ENCODE assay signal across 8 mouse cellular contexts in genomic region chr12:39956396-39956795, GRCm38 (mm10).
DNase-seq lines count a peak whose midpoint lies in the region; ATAC-seq and TF ChIP-seq lines count a peak whose summit lies in the region.

No protein-coding gene starts in this region.

- peak; percentile 75 for ATAC-seq in cerebellum, adult (ENCODE audit: insufficient number of reproducible peaks, low FRiP score, low TSS enrichment)
- ATAC-seq in midbrain, embryonic 11.5 days (ENCODE audit: low FRiP score), result peak; percentile 98
- ATAC-seq in megakaryocyte-erythroid progenitor cell, adult 5-6 weeks (replicated peaks; ENCODE audit: low FRiP score, low TSS enrichment, poor library complexity, severe bottlenecking), result no peak
- no peak for ATAC-seq in stomach, postnatal 0 days (ENCODE audit: low FRiP score, low TSS enrichment)

- H3K4me1 ChIP-seq in embryonic facial prominence, embryonic 10.5 days, result no peaks in the 10 kb centered on the region; the same call in 1 of the 2 replicates
- no peaks in the 10 kb centered on the region; the same call in 1 of the 2 replicates for H3K4me1 ChIP-seq in midbrain, embryonic 11.5 days (ENCODE audit: control insufficient read depth, insufficient read depth, low read length)
- H3K4me1 ChIP-seq in stomach, postnatal 0 days (replicated peaks; ENCODE audit: control insufficient read depth, insufficient read depth), result no peaks in the 10 kb centered on the region

- no peak overlapping the region for H3K27ac ChIP-seq in embryonic facial prominence, embryonic 10.5 days (replicated peaks)
- peak overlapping the region; percentile 64 for H3K27ac ChIP-seq in midbrain, embryonic 11.5 days (ENCODE audit: low read depth, low read length)
- H3K27ac ChIP-seq in stomach, postnatal 0 days (replicated peaks), result no peak overlapping the region

- WGBS in embryonic facial prominence, embryonic 10.5 days, result 47% methylated on average over 15 of the region's 15 CpGs
- WGBS in midbrain, embryonic 11.5 days, result 26% methylated on average over 15 of the region's 15 CpGs
- WGBS in stomach, postnatal 0 days, result 66% methylated on average over 15 of the region's 15 CpGs

- 0 out of 2 replicates have a peak overlapping the region, but pooled peaks have one; percentile 25 for H3K4me3 ChIP-seq in embryonic facial prominence, embryonic 10.5 days
- no peak overlapping the region for H3K4me3 ChIP-seq in midbrain, embryonic 11.5 days (ENCODE audit: low read depth, low read length)
- no peak overlapping the region for H3K4me3 ChIP-seq in stomach, postnatal 0 days (ENCODE audit: low read depth, low read length)

- 0 out of 2 replicates have a peak, but pooled peaks cover 4% of the 10 kb centered on the region for H3K9me3 ChIP-seq in embryonic facial prominence, embryonic 10.5 days
- H3K9me3 ChIP-seq in midbrain, embryonic 11.5 days (ENCODE audit: control insufficient read depth, low read length), result no peaks in the 10 kb centered on the region
- H3K9me3 ChIP-seq in stomach, postnatal 0 days (ENCODE audit: control insufficient read depth, low read length), result no peaks in the 10 kb centered on the region

- H3K27me3 ChIP-seq in embryonic facial prominence, embryonic 10.5 days (replicated peaks; ENCODE audit: low read depth, poor library complexity, severe bottlenecking), result no peaks in the 10 kb centered on the region
- no peaks in the 10 kb centered on the region for H3K27me3 ChIP-seq in midbrain, embryonic 11.5 days (ENCODE audit: control insufficient read depth, insufficient read depth, low read length)
- no peaks in the 10 kb centered on the region for H3K27me3 ChIP-seq in stomach, postnatal 0 days (ENCODE audit: control insufficient read depth, insufficient read depth, low read length)

- no peak for TF ChIP-seq EP300 in stomach, postnatal 0 days (optimal IDR thresholded peaks at IDR 0.05)

- H3K9ac ChIP-seq in midbrain, embryonic 11.5 days (ENCODE audit: low read length), result no peak overlapping the region
- no peak overlapping the region for H3K9ac ChIP-seq in stomach, postnatal 0 days (ENCODE audit: low read length)

- peak overlapping the region; percentile 6; the same call in 1 of the 2 replicates for H3K4me2 ChIP-seq in midbrain, embryonic 11.5 days
- H3K4me2 ChIP-seq in stomach, postnatal 0 days (replicated peaks; ENCODE audit: low read depth), result no peak overlapping the region

- no peak for TF ChIP-seq CTCF in stomach, postnatal 0 days (IDR thresholded peaks at IDR 0.05; ENCODE audit: low read depth)

- peak; percentile 46 for DNase-seq in embryonic facial prominence, embryonic 10.5 days (ENCODE audit: low spot score)
- peak; percentile 24 to 26 for DNase-seq in heart, adult 9 months (ENCODE audit: low spot score in 2 of 2)
- peak; percentile 9 to 15 for DNase-seq in kidney, adult 8-10 months
- peak; percentile 94 for DNase-seq in midbrain, embryonic 11.5 days (ENCODE audit: low spot score, missing footprints)
- peak; percentile 17 for DNase-seq in right cerebral cortex, postnatal 36 days (ENCODE audit: low spot score in 2 of 2)
- DNase-seq in stomach, postnatal 0 days (ENCODE audit: low spot score), result no peak

- H3K36me3 ChIP-seq in embryonic facial prominence, embryonic 10.5 days (replicated peaks), result no peaks in the 10 kb centered on the region
- no peaks in the 10 kb centered on the region for H3K36me3 ChIP-seq in midbrain, embryonic 11.5 days (ENCODE audit: control insufficient read depth, insufficient read depth, low read length)
- H3K36me3 ChIP-seq in stomach, postnatal 0 days (ENCODE audit: control insufficient read depth, insufficient read depth, low read length), result no peaks in the 10 kb centered on the region

Comparison
In these comparisons a context has a peak if more than half of its experiments do, and no peak if none do; other contexts are left out.
1. ATAC-seq: peak in cerebellum, adult (single experiment) and midbrain, embryonic 11.5 days (single experiment); none in megakaryocyte-erythroid progenitor cell, adult 5-6 weeks (single experiment) and stomach, postnatal 0 days (single experiment).